Mouse (Mus musculus) erythroblast, adult 5-6 weeks (primary cell): ENCODE results near the gene Eef1b2. TPM values are rescaled to one million over a fixed set of nuclear protein-coding genes. Genes with fewer than 3 reads are reported as not detected.
A peak's percentile ranks its signal among the peaks of the same experiment; 100 is the strongest.
"Not testable (repeated sequence)": the region's sequence is repeated elsewhere in the genome, so short reads cannot be mapped to it uniquely, and the experiment has no call there.

ENCODE experiments used
- ATAC-seq: replicated peaks from 2 replicates; pipeline ENCODE4 v1.8.0; 2016; ENCODE audit warnings: moderate number of reproducible peaks, mild to moderate bottlenecking, moderate TSS enrichment, inconsistent platforms; ENCODE audit not compliant: poor library complexity, low FRiP score, severe bottlenecking
- total RNA-seq, 2 experiments: library from RNA; stranded (forward) in 1 of 2; stranded (reverse) in 1 of 2; fragments of 150-400 nt in 1 of 2; fragments of 200-764, 138-1000 nt in 1 of 2; gene quantifications; 2 replicates each; pipeline versions ENCODE4 v1.2.3 to v1.2.4; 2015 to 2017; ENCODE audit warnings: low replicate concordance in 2 of 2

Eef1b2 gene
- 258 and 276 TPM in 2 replicates for total RNA-seq (2015; ENCODE audit: low replicate concordance)
- 379 and 551 TPM in 2 replicates for total RNA-seq (2017; ENCODE audit: low replicate concordance)

DNA sequence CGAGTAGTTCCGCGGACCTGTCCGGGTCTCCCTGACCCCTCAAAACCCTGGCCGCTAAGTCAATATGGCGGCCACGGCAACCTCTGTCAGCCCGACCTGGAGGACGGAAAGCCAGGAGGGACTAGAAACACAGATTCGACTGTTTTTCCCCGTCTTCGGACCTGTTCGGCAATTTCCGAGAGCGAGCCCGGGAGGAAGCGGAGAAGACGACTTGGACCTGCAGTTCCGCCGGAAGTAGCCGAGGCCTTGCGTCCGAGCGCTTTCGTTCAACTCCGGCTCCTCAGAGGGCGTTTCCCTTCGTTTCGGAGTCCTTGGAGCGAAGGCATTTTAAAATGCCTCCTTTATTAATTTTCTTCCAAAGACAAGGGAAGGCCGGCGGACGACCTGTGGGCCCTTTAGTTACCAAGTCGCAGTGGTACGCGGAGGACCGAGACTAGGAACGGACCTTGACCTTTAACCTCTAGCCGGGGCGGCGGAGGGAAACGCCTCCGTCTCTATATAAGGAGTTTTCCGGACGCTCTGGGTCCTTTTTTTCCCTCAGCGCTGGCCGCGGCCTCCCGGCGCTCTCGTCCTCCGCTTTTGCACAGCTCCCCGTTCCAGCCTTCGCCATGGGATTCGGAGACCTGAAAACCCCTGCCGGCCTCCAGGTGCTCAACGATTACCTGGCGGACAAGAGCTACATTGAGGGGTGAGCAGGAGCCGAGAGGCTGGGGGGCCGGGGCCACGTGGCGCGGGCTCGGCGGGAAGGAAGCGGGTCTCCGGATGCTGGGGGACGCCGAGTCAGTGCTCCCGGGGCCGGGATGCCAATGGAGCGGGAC, at the start of gene Eef1b2, which contains the start of gene Ndufs1:
Eef1b2 (plus strand) TSS at position 222 of the 818 bp plus-strand sequence.
Ndufs1 (minus strand) TSS at position 230 of the 818 bp plus-strand sequence.
- ATAC-seq = peak; percentile 88

DNA sequence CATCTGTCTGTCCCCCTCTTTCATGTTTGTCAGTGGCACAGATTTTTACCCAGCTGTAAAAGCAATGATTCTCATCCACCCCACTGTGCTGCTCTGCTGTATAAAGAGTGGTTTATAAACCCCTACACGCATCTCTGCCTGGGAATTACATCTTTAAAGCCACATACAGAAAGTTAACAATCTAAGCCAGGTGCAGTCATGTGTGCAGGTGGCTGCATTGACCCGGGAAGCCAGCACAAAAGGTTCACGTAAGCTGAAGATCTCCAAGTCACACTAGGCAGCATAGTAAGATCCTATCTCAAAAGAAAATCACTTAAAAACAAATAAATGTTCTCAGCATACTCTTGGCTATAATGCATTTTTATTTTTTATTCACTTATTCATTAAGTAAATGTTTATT, 47.4 kb upstream of the Eef1b2 start:
- ATAC-seq = no peak

DNA sequence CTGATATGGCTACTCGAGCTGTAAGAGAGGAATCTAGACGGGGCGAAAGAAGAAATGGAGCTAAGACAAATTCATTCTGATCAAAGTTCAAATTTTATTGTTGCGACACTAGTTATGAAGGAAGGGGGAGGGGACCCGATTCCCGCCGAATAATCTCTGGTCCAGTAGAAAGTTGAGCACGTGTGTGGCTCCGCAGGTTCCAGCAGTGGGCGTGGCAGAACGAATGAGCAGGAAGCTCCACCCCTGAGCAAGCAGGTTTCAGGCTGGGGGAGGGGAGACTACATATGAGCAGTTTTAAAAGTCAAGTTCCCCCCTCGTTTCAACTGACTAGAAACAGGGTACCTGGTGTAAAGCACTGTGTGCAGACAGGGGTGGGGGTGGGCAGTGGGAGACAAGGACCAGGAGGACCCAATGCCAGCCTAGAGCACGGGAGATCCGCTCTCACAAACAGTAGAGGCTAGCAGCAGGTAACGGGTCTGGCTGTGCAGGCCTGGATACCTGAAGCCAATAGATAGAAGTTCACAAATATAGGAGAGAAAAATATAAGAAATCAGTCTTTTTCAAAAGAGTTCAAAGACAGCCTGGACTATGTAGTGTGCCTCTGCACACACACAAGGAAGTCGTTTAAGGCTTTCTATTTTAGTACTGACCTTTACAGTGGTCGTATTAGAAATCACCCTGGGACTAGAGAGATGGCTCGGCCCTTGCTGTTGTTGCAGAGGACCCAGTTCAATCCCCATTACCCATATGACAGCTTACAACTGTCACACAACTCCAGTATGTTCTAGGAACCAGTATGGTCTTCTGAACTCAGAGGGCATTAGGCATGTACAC, 46.6 kb upstream of the Eef1b2 start:
- ATAC-seq = peak; percentile 56

DNA sequence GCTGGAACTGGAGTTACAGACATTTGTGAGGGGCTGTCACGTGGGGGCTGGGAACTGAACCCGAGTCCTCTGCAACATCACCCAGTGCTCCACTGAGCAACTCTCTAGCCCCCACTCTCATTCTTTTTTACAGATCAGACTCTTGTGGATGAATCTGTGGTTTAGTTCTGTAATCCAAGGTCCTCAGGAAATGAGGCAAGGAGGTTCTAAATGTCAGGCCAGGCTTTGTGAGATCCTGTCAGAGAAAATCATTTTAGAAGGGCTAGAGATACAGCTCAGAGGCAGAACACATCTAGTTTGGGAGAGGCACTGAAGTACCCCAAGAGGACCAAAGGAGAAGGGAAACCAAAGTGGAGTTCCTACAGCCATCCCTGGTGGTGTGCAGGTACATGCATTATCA, 45.7 kb upstream of the Eef1b2 start:
- ATAC-seq = no peak

DNA sequence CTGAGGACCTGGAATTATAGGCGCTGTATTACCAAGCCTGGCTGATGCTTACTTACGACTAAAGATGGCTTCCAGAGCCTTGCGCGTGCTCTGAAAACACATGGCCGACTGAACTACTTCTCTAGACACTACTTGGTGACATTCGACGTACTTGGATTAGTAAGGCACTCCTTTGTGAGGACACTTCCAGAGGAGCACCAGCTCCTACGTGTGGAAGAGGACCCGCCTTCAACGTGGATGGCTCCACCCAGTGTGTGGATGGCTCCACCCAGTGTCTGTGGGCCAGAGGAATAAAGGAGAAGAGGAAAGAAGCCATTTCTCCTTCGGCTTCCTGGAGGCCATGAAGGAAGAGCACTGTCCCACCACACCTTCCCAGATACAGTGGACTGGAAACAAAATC, 44.9 kb upstream of the Eef1b2 start:
- no peak for ATAC-seq

DNA sequence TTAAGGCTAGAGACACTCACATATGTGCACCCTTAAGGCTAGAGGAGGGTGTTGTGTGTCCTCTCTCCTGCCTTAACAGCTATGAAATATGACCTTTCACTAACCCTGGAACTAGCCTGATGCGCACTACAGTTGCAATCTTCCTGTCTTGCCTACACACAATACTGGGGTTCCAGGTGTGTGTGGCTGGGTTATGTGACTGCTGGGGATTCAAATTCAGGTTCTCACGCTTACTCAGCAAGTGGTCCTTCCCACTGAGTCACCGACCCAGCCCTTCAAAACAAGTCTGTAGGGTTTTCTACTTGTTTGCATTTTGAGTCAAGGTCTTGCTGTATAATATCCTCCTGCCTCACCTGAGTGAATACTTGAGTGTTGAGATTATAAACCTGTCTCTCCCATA, 42.1 kb upstream of the Eef1b2 start:
- no peak for ATAC-seq

DNA sequence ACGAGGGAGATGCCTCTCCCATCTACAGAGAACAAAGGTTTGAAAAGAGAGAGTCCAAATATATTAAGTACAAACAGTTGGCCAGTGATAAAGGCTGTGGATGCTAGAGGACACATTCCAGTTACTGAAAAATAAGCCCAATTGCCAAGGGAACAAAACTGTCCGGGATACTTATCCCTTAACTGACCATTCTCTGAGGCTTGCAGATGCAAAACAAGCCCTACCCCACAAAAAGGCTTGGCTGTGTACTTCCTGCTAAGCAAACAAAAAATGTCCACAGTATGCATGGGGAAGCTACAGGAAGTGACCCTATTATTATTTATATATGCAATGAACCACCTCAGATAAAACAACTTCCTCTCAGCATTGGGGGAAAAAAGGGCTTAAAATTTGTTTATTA, 38.7 kb upstream of the Eef1b2 start:
- no peak for ATAC-seq

DNA sequence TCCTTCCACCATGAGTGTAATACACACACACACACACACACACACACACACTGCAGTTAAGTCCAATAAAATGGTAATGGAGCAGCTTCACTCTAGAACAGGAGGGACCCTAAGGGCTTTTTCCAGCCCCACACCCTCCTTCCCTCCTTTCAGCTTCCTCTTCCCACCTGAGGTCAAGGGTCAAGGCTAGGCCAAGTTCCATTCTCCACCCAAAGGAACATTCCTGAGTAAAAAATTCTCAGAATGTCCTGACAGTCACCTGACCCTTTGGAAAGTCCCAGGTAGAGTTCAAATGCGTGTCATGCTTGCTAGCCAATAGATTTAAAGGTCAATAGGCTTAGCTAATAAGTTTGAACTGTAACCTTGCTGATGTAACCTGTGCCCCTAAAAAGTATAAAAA, 38.0 kb upstream of the Eef1b2 start:
- not testable (repeated sequence) for ATAC-seq

DNA sequence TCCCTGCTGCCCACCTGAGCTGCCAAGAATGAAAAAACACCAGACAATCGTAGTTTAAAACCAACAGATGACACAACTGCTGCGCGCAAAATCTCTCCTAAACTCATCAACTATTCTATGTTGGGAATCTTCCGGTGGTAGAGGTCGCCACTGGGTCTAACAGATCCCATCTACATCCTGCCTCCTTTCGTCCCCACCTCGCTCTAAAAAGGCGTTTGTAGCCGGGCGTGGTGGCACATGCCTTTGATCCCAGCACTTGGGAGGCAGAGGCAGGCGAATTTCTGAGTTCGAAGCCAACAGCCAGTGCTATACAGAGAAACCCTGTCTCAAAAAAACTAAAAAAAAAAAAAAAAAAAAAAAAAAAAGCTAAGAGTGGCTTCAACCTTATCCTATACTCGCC, 36.4 kb upstream of the Eef1b2 start:
- no peak for ATAC-seq

DNA sequence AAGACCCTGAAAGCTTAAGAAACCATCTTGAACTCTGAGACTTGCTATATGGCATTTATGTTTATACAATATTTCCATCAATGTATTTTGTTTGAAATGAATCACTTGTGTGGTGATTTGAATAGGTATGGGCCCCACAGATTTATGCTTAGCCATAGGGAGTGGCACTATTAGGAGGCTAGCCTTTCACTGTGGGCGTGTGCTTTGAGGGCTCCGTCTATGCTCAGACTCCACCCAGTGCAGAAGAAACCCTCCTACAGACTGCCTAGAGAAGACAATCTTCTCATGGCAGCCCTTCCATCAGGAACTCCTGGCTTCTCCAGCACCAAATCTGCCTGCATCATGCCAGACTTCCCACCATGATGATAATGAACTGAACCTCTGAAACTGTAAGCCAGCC, 8.0 kb upstream of the Eef1b2 start:
- peak; percentile 69 for ATAC-seq

DNA sequence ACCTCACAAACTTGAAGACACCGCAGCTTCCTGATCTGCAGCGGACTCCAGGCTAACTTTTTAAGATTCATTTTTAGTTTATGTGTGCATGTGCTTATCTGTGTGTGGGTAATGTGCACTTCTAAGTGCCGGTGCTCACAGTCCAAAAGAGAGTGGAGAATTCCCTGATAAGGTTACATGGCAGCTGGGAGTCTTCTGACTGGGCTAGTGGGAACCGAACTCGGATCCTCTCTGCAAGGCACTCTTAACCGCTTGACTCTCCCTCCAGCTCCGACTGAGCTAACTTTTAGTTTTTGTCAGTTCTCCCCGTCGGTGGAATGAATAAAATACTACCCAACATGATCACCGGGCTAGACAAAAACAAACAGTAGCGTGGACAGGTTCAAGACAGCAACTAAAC, 772 bp upstream of the Eef1b2 start:
- ATAC-seq = peak; percentile 31

DNA sequence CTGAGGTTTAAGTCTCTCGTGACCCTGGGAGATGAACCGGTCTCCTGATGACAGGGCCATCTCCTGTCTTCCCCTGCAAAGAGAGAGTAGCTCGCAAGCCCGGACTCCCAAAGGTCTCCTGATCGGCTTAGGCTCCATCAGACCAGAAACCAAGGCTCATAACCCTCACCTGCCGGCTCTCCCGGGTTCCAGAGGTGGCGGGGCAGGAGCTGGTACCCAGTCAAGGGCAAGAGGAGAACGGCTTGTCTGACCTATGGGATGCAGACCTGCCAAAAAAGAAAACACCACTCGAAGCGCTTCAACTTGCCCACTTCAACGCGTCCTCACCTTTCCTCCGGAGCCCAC, 394 bp upstream of the Eef1b2 start:
- peak; percentile 44 for ATAC-seq

DNA sequence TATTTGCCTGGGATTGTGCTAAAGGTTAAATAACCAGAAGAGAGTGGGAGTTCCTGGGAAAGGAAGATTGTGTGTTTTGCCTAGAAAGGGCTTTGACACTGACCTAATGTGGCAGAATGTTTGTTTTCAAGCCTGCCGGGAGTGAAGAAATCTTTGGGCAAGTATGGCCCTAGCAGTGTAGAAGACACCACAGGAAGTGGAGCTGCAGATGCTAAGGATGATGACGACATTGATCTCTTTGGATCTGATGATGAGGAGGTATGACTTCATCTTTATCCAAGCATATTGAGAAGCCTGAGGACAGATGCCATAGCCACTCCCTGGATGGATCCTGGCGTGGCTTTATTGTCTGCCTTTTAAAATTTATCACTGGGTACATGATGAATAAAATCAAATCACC, 1.7 kb downstream of the Eef1b2 start:
- no peak for ATAC-seq

DNA sequence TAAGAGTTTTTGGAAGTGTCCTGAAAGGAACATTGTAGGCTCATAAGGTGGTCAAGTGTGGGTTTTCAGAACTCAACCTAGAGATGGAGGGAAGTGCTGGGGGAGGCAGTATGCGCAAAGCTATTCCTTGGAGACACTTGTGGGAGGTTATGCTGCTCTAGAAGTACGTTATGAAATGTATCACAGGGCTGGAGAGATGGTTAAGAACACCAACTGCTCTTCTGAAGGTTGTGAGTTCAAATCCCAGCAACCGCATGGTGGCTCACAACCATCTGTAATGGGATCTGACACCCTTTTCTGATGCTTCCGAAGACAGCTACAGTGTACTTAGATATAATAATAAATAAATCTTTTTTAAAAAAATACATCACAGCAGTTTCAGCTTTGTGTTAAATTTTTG, 3.5 kb downstream of the Eef1b2 start:
- ATAC-seq = no peak

DNA sequence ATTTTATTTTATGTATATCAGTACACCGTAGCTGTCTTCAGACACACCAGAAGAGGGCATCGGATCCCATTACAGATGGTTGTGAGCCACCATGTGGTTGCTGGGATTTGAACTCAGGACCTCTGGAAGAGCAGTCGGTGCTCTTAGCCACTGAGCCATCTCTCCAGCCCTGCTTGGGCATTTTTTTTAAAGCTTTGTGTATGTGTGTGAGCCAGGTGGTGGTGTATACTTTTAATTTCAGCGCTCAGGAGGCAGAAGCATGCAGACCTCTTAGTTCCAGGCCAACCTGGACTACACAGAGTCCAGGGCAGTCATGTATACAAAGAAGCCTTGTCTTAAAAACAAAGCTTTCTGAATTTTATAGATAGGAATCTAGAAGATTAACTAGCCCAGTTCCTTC, 4.0 kb downstream of the Eef1b2 start:
- ATAC-seq = not testable (repeated sequence)

DNA sequence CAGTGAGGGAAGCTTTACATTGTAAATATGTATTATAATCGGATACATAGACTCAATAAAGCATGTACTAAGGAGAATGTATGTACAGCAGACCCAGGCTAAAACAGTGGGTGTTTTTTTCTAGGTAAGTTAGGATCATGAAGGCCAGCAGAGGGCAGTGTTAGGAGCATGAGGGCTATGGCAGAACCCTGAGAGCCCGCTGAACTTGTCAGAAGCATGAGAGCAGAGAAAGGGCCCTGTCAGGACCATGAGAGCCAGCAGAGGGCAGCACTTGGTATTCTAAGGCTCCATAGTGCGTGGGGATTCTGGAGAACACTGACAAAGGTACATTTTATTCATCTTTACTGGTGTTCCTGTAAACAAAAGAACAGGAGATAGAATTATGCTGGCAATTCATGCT, 4.4 kb downstream of the Eef1b2 start:
- peak; percentile 76 for ATAC-seq

DNA sequence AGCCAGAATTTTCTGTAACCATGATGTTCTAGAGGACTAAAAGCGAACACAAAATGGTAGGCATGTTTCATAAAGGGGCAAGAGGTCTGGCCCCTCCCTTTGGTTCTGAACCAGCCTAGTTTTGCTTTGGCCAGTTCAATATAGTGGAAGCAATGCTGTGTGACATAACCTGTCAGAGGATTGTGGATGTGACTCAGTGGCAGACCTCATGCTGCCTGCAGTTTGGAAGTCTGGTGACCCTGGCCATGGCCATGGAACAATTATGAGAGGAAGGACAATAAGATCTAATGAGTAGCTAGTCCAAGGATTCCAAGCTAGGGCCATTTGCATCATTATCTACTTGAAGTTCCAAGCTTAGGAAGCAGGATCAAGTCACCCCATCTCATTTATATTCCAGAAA, 4.9 kb downstream of the Eef1b2 start:
- ATAC-seq = no peak

DNA sequence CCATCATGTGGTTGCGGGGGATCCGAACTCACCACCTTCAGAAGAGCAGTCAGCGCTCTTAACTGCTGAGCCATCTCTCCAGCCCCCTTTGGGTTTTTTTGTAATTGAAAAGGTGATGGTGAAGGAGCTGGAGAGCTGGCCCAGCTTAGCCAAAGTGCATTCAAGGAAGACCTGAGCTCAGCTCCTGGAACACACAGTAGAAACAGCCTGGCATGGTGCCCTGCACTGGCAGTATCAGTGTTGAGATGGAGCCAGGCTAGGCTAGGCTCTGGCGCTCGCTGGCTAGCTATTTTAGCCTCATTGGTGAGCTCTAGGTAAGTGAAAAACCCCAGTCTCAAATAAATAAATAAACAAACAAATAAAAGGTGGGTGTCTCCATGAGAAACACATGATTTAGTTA, 5.6 kb downstream of the Eef1b2 start:
- no peak for ATAC-seq

DNA sequence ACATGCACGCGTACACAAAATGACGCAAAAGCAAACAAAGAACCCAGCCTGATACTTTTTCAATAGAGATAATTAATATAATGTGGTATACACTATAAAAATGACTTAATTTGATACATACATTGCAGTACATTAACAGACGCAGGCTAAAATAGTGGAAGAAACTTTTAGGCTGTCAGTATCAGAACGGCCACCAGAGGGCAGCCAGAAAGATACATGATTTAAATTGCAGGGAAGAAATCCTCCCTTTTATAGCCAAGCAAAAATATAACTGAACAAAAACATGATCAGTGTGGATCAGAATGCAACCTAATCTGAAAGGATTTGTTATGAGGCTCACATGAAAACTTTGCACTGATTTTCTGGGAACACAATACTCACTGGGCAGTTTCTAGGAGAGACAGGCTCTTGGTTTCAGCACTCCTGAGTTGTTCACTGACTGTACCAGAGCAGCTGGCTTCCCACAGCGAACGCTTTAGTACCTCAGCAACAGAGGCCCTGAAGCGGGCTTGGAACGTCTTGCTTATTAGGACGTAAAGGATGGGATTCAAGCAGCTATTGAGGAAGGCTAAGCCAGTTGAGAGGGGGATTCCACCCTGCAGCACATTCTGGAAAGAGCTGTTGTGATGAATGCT, 6.1 kb downstream of the Eef1b2 start:
- no peak for ATAC-seq

DNA sequence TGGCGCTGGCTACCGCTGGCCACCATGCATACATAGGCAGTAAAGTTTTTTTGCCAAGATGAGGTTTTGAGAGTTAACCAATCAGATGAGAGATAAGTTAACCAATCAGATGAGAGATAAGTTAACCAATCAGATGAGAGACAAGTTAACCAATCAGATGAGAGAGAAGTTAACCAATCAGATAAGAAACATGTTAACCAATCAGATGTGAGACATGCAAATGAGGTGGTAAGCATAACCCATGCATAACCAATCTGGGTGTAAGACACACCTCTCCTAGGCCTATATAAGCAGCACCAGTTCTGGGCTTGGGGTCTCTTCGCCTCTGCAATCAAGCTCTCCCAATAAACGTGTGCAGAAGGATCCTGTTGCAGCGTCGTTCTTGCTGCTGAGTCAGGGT, 8.8 kb downstream of the Eef1b2 start:
- ATAC-seq = not testable (repeated sequence)

DNA sequence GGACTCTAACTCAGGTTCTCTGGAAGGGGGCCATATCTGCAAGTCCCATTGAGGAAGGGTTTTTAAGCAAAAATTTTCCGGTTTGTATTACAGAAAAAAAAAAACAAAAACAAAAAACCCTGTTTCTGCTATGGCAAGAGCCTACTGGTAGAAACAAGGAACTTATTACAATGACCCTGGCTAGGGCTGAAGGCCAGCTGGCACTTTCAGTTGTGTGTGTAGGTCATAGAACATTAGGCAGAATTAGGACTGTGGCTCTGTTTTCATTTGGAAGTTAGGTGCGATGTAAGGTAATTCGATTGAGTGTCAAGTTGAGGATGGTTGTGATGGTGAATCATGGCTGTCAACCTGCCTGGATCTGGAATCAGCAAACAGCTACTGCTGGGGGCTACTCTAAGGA, 11.9 kb downstream of the Eef1b2 start:
- ATAC-seq = no peak
